Mouse (Mus musculus) C2C12 (cell line): ENCODE measurements around the gene Ssx2ip. TPM values are rescaled to one million over a fixed set of nuclear protein-coding genes. Genes with fewer than 3 reads are reported as not detected.

ENCODE experiments used
- H3K27me3 ChIP-seq: one replicate; pipeline ENCODE4 v1.6.1; 2011; ENCODE audit not compliant: control insufficient read depth, insufficient read depth, insufficient read length
- H3K36me3 ChIP-seq: one replicate; pipeline ENCODE4 v1.6.1; 2011; ENCODE audit not compliant: control insufficient read depth, insufficient read depth
- H3K4me3 ChIP-seq: one replicate; pipeline ENCODE4 v1.5.1; 2011; ENCODE audit warnings: mild to moderate bottlenecking, control low read depth; ENCODE audit not compliant: poor library complexity, insufficient read depth, severe bottlenecking
- H3K79me2 ChIP-seq: one replicate; pipeline ENCODE4 v1.6.1; 2011; ENCODE audit not compliant: control insufficient read depth, insufficient read depth
- H3K79me3 ChIP-seq: one replicate; pipeline ENCODE4 v1.6.1; 2011; ENCODE audit warnings: low read depth, control low read depth
- H3ac ChIP-seq: one replicate; pipeline ENCODE3; 2011; ENCODE audit warnings: low read depth; ENCODE audit not compliant: control insufficient read depth, insufficient read length
- CEBPB ChIP-seq: IDR thresholded peaks from one replicate; pipeline ENCODE4 v1.6.1; 2011; ENCODE audit warnings: low read depth, mild to moderate bottlenecking, control low read depth, moderate library complexity
- CTCF ChIP-seq: IDR thresholded peaks from one replicate; pipeline ENCODE4 v1.5.1; 2011; ENCODE audit not compliant: control insufficient read depth, insufficient read depth, insufficient read length
- FOSL1 ChIP-seq: IDR thresholded peaks from one replicate; pipeline ENCODE4 v1.8.0; 2011; ENCODE audit warnings: mild to moderate bottlenecking, low read length; ENCODE audit not compliant: poor library complexity, insufficient read depth, severe bottlenecking
- MAX ChIP-seq: IDR thresholded peaks from one replicate; pipeline ENCODE4 v1.6.1; 2011; ENCODE audit warnings: mild to moderate bottlenecking, control low read depth
- MYOD1 ChIP-seq: IDR thresholded peaks from one replicate; pipeline ENCODE4 v1.6.1; 2011; ENCODE audit warnings: low read depth; ENCODE audit not compliant: control insufficient read depth, insufficient read length
- MYOG ChIP-seq: IDR thresholded peaks from one replicate; pipeline ENCODE4 v1.6.1; 2011; ENCODE audit not compliant: control insufficient read depth, insufficient read length; ENCODE audit errors: extremely low read depth
- USF1 ChIP-seq: IDR thresholded peaks from one replicate; pipeline ENCODE4 v1.6.1; 2011; ENCODE audit warnings: low read depth, mild to moderate bottlenecking, control low read depth, moderate library complexity
- polyA plus RNA-seq: library from polyadenylated mRNA; unstranded; fragments of >200 nt; fragmentation: generic; extraction: Trizol; gene quantifications from one replicate; pipeline ENCODE4 v1.2.1, GENCODE M21; 2012; ENCODE audit warnings: missing spikeins

Gene Ssx2ip
- polyA plus RNA-seq, 1 experiment: 9.5 TPM

GRCm38 (mm10) chr3:146448969-146449368 is 44.5 kb downstream of the Ssx2ip start:
- no peaks in the 10 kb centered on the region for H3K79me3 ChIP-seq

GRCm38 (mm10) chr3:146449745-146450250 is 45.4 kb downstream of the Ssx2ip start, which contains the start of gene Ctbs:
Gene Ctbs, plus strand, starts transcription at chr3:146449795.
- Histone ChIP-seq H3K79me2 (no peaks in the 10 kb centered on the region), H3K4me3 (peak within 1 kb of the TSS; percentile 43), H3K27me3 (no peaks in the 10 kb centered on the region), H3K79me3 (no peaks in the 10 kb centered on the region), H3K36me3 (no peaks in the 10 kb centered on the region), H3ac (peak within 1 kb of the TSS; percentile 68)
- TF ChIP-seq USF1 (no peak), CTCF (no peak), CEBPB (no peak), MAX (no peak), MYOG (no peak), MYOD1 (no peak), FOSL1 (no peak)

More at GRCm38 (mm10) chr3:146448969-146449368, 44.5 kb downstream of the Ssx2ip start:
- H3K79me2 ChIP-seq: no peaks in the 10 kb centered on the region
- H3K4me3 ChIP-seq: no peak overlapping the region
- TF ChIP-seq CEBPB (no peak), CTCF (no peak), MAX (no peak), MYOD1 (no peak), USF1 (no peak), MYOG (no peak), FOSL1 (no peak)
- no peak overlapping the region for H3ac ChIP-seq
- H3K36me3 ChIP-seq: no peaks in the 10 kb centered on the region
- H3K27me3 ChIP-seq: no peaks in the 10 kb centered on the region

GRCm38 (mm10) chr3:146450371-146450841 is 46.0 kb downstream of the Ssx2ip start:
- peak overlapping the region; percentile 68 for H3ac ChIP-seq
- TF ChIP-seq CEBPB (peak; percentile 55), CTCF (no peak)
- H3K79me2 ChIP-seq: no peaks in the 10 kb centered on the region
- H3K27me3 ChIP-seq: no peaks in the 10 kb centered on the region
- H3K79me3 ChIP-seq: no peaks in the 10 kb centered on the region
- H3K36me3 ChIP-seq: no peaks in the 10 kb centered on the region
- H3K4me3 ChIP-seq: peak overlapping the region; percentile 43

DNA sequence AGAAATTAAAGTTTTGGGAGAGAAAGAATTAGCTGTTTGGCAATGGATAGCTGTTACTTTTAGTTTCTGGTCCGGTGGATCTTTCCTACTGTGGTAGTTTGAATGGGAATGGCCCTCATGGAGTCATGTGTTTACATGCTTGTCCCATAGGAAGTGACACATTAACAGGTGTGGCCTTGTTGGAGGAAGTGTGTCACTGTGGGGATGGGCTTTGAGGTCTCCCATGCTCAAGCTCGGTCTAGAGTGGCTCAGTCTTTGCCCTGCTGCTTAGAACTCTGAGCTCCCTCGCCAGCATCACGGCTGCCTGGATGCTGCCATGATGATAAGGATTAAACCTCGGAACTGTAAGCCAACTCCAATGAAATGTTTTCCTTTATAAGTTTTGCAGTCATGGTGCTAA is 46.9 kb downstream of the Ssx2ip start:
- Histone ChIP-seq H3ac (no peak overlapping the region), H3K27me3 (no peaks in the 10 kb centered on the region), H3K36me3 (no peaks in the 10 kb centered on the region), H3K4me3 (no peak overlapping the region), H3K79me2 (no peaks in the 10 kb centered on the region), H3K79me3 (no peaks in the 10 kb centered on the region)
- TF ChIP-seq USF1 (no peak), MYOG (no peak), MAX (no peak), MYOD1 (no peak), FOSL1 (no peak), CEBPB (no peak), CTCF (no peak)

GRCm38 (mm10) chr3:146462939-146463338 is 58.5 kb downstream of the Ssx2ip start:
- Histone ChIP-seq H3K4me3 (no peak overlapping the region), H3K79me2 (no peaks in the 10 kb centered on the region), H3ac (no peak overlapping the region), H3K79me3 (no peaks in the 10 kb centered on the region), H3K27me3 (no peaks in the 10 kb centered on the region), H3K36me3 (no peaks in the 10 kb centered on the region)
- TF ChIP-seq MYOG (no peak), FOSL1 (no peak), USF1 (no peak), MAX (no peak), CEBPB (no peak), CTCF (no peak), MYOD1 (no peak)

- H3K27me3 ChIP-seq: no peaks in the 10 kb centered on the region
- no peaks in the 10 kb centered on the region for H3K79me3 ChIP-seq
- H3K36me3 ChIP-seq: no peaks in the 10 kb centered on the region
- TF ChIP-seq MYOD1: no peak
- no peak for TF ChIP-seq CTCF
- no peak for TF ChIP-seq CEBPB
- no peak overlapping the region for H3K4me3 ChIP-seq
- H3ac ChIP-seq: no peak overlapping the region
- no peaks in the 10 kb centered on the region for H3K79me2 ChIP-seq
Measured at GRCm38 (mm10) chr3:146469226-146469625, 64.8 kb downstream of the Ssx2ip start.
